ENCODE assay signal across 18 mouse cellular contexts in genomic region chr9:53427638-53428037, GRCm38 (mm10). TPM values are rescaled to one million over a fixed set of nuclear protein-coding genes. Genes with fewer than 3 reads are reported as not detected.
DNase-seq lines count a peak whose midpoint lies in the region; ATAC-seq lines count a peak whose summit lies in the region.
"Had no signal": no experiment of that assay in that cellular context is flagged by ENCODE, and none has a peak within 500 bp of the region (broad histone marks: within the 10 kb centered on the region; RNA-seq: fewer than 3 reads in every experiment).

No protein-coding gene starts in this region.

- H3K9me3 ChIP-seq in lung, embryonic 15.5 days: no peaks in the 10 kb centered on the region
- H3K9me3 ChIP-seq in midbrain, embryonic 14.5 days (ENCODE audit: control insufficient read depth, low read length): no peaks in the 10 kb centered on the region
- H3K9me3 ChIP-seq: embryonic facial prominence, embryonic 12.5 days; forebrain, embryonic 15.5 days; heart, embryonic 10.5 days had no signal

- no peak overlapping the region for H3K9ac ChIP-seq in lung, embryonic 15.5 days
- no peak overlapping the region for H3K9ac ChIP-seq in midbrain, embryonic 14.5 days (replicated peaks; ENCODE audit: low read length)
- H3K9ac ChIP-seq: embryonic facial prominence, embryonic 12.5 days; forebrain, embryonic 15.5 days had no signal

- peak; percentile 69; the same call in 1 of the 2 replicates for ATAC-seq in lung, embryonic 15.5 days (ENCODE audit: borderline replicate concordance, extremely low read depth, low FRiP score, low TSS enrichment)
- no peak for ATAC-seq in midbrain, embryonic 14.5 days (ENCODE audit: low FRiP score, low TSS enrichment)
- ATAC-seq: forebrain, embryonic 15.5 days had no signal

- H3K4me3 ChIP-seq in lung, embryonic 15.5 days: no peak overlapping the region
- no peak overlapping the region for H3K4me3 ChIP-seq in midbrain, embryonic 14.5 days (replicated peaks; ENCODE audit: low read depth, low read length)
- H3K4me3 ChIP-seq: embryonic facial prominence, embryonic 12.5 days; forebrain, embryonic 15.5 days; heart, embryonic 10.5 days had no signal

- no peaks in the 10 kb centered on the region for H3K36me3 ChIP-seq in lung, embryonic 15.5 days
- H3K36me3 ChIP-seq in midbrain, embryonic 14.5 days (ENCODE audit: control insufficient read depth, insufficient read depth, low read length): no peaks in the 10 kb centered on the region
- H3K36me3 ChIP-seq: embryonic facial prominence, embryonic 12.5 days; forebrain, embryonic 15.5 days; heart, embryonic 10.5 days had no signal

- peaks cover 10% of the 10 kb centered on the region for H3K4me1 ChIP-seq in lung, embryonic 15.5 days
- no peaks in the 10 kb centered on the region for H3K4me1 ChIP-seq in midbrain, embryonic 14.5 days (ENCODE audit: control insufficient read depth, insufficient read depth, low read length)
- H3K4me1 ChIP-seq: embryonic facial prominence, embryonic 12.5 days; forebrain, embryonic 15.5 days had no signal

- H3K27me3 ChIP-seq in lung, embryonic 15.5 days: no peaks in the 10 kb centered on the region
- H3K27me3 ChIP-seq in midbrain, embryonic 14.5 days (ENCODE audit: control insufficient read depth, insufficient read depth, low read length): no peaks in the 10 kb centered on the region
- H3K27me3 ChIP-seq: embryonic facial prominence, embryonic 12.5 days; forebrain, embryonic 15.5 days had no signal

- peak; percentile 53 for DNase-seq in kidney, postnatal 10 days
- no peak for DNase-seq in kidney, postnatal 25 days
- no peak for DNase-seq in lung, adult 18-20 months
- DNase-seq in 3T3-L1 (ENCODE audit: low read depth, low spot score) (peak; percentile 39), 416B (ENCODE audit: low read depth) (peak; percentile 60)
- DNase-seq in layer of hippocampus, adult 9-11 months: no peak
- DNase-seq in midbrain, embryonic 14.5 days: no peak
- DNase-seq: adrenal gland, postnatal 14 days; cerebellum, adult 11-12 months; cerebellum, adult 9-10 months; cerebellum, postnatal 25 days; gastrocnemius, postnatal 36 days; heart, adult 18-20 months; heart, postnatal 14 days had no signal

- no peak overlapping the region for H3K4me2 ChIP-seq in lung, embryonic 15.5 days
- H3K4me2 ChIP-seq in midbrain, embryonic 14.5 days (ENCODE audit: low read length): no peak overlapping the region
- H3K4me2 ChIP-seq: embryonic facial prominence, embryonic 12.5 days; forebrain, embryonic 15.5 days had no signal

- WGBS in lung, embryonic 15.5 days: 39% methylated on average over 3 of the region's 3 CpGs
- 81% methylated on average over 3 of the region's 3 CpGs for WGBS in midbrain, embryonic 14.5 days

- no peak overlapping the region for H3K27ac ChIP-seq in lung, embryonic 15.5 days
- H3K27ac ChIP-seq in midbrain, embryonic 14.5 days (replicated peaks; ENCODE audit: low read depth, low read length): no peak overlapping the region
- H3K27ac ChIP-seq: embryonic facial prominence, embryonic 12.5 days; forebrain, embryonic 15.5 days; heart, embryonic 10.5 days had no signal

RNA-seq across cellular contexts. Expression of gene 4930550C14Rik, which starts 25.5 kb away (rescaled TPM):
- polyA plus RNA-seq in lung, embryonic 15.5 days (2015; fragmentation: Nextera tagmentation; extraction: Ambion mirVana): 1.7 and 1.9 TPM in 2 replicates
- 0.08 and 0.41 TPM in 2 replicates for polyA plus RNA-seq in midbrain, embryonic 14.5 days (2014; fragmentation: Nextera tagmentation; extraction: Ambion mirVana)
- polyA plus RNA-seq: forebrain, embryonic 15.5 days had no signal

RNA-seq across cellular contexts. Expression of gene Kdelc2, which starts 43.8 kb away (rescaled TPM):
- 49.1 and 53.0 TPM in 2 replicates for polyA plus RNA-seq in lung, embryonic 15.5 days (2015; fragmentation: Nextera tagmentation; extraction: Ambion mirVana)
- polyA plus RNA-seq in midbrain, embryonic 14.5 days (2014; fragmentation: Nextera tagmentation; extraction: Ambion mirVana): 2.0 and 5.5 TPM in 2 replicates

Comparison
In these comparisons a context has a peak if more than half of its experiments do, and no peak if none do; other contexts are left out.
1. DNase-seq: peak in kidney, postnatal 10 days (single experiment), 3T3-L1 (single experiment) and 416B (single experiment); none in kidney, postnatal 25 days (0 of 2), lung, adult 18-20 months (0 of 2), layer of hippocampus, adult 9-11 months (single experiment) and midbrain, embryonic 14.5 days (single experiment).